Mouse (Mus musculus) neural tube, embryonic 10.5 days (tissue): ENCODE measurements around the gene Efcab11.

Experiments
- DNase-seq: peaks from one replicate; pipeline ENCODE4 v3.0.0-alpha.2; 2017; ENCODE audit warnings: low spot score; ENCODE audit errors: extremely low spot score

Efcab11 gene

DNA sequence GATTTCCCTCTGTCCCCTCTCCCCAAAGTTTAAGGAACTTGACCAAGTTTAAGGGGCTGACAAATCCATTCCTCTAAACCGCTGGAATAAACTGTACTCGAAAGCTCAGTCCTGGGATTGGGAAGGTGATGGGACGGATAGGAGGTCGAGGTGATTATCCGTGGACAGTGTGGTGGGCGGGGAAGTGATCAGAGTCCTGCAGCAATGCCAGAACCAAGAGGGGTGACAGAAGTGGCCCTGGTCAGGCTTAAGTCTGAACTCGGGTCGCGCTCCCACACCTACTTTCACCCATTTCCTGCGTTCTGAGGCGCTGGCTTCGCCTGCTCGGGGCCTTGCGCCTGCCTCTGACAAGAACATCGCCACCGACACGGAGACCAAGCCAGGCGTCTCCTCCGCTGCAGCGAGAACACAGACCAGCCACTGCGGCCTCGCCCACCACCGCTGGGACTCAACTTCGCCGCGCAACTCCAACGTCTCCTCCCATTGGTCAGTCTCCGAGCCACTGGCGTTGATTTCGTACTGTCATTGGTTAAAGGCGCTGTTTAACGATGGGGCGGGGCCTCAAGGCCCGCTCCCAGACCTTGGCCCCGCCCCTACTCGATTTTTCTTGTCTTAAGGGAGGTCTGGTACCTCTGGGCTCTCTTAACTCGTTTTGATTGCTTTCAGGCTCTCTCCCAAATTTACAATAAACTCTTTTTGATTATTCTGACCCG, 1.1 kb downstream of the Efcab11 start:
- DNase-seq, result peak; percentile 89

DNA sequence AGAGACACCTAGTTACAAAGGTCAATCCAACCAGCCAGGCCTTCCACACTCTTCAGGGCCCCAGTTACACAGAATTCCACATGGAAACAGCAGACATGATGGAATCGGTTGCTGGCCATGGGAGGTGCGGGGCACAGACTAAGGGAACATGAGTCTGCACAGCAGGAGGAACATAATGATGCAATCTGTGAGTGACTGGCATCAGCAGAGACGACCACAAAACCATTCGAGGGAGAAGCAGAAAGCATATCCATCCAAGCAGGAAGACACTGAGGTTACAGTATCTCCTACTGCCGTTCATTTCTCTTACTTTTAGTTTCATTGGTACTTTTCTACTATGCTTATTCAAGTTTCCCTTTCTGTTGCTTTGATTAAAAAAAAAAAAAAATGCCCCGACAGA, 9.6 kb downstream of the Efcab11 start:
- no peak for DNase-seq

DNA sequence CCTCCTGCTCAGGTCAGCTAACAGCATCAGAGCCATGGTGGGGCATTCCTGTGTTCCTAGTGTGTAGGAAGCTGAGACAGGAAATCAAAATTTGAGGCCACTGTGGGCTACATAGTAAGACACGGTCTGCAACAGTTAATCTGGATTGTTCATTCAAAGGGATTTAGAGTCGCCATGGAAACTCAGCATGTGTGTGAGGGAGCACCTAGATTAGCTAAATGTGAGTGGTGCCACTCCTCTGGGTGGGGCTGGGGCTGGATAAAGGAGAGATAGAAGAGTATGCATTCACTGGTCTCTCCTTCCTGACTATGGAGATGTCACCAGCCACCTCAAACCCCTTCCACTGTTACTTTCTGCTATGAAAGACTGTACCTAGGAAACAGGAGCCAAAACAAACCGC, 10.8 kb downstream of the Efcab11 start:
- no peak for DNase-seq

DNA sequence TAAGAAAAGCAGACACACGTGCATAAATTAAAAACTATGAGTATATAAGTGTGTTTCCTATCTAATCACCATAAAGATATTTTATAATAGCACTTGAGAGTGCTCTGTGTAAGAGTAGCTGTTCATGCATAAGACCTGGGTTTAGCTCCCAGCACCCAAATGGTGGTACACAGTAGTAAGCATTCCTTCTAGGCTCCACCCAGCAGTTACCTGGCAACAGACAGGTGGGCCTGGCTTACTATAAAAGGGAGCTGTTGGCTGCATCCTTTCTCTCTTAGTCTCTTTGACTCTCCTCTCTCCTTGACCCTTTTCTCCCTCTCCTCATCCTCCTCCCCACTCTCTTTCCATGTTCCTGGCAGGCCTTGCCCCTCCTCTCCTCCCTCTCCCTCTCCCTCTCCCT, 15.4 kb downstream of the Efcab11 start:
- DNase-seq, result no peak

DNA sequence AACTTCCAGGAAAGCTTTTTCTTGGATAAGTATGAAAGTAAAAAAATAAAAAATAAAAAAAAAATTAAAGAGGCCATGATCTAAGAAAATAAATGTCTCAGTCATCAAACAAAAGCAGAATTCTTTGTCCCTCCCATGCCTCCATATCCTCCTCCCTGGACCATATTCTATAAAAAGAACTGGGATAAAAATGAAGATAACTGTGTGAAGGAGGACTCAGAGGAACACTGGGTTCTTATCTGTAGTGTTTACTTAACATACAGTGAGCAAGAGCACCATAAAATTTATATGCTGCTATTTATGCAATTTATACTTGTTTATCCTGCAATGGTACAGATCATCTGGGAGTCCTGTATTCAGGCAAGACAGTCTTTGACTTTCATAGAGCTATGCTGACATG, 19.6 kb downstream of the Efcab11 start:
- DNase-seq, result no peak

GRCm38 (mm10) chr12:99860981-99861380, 23.3 kb downstream of the Efcab11 start:
- DNase-seq, result no peak

DNA sequence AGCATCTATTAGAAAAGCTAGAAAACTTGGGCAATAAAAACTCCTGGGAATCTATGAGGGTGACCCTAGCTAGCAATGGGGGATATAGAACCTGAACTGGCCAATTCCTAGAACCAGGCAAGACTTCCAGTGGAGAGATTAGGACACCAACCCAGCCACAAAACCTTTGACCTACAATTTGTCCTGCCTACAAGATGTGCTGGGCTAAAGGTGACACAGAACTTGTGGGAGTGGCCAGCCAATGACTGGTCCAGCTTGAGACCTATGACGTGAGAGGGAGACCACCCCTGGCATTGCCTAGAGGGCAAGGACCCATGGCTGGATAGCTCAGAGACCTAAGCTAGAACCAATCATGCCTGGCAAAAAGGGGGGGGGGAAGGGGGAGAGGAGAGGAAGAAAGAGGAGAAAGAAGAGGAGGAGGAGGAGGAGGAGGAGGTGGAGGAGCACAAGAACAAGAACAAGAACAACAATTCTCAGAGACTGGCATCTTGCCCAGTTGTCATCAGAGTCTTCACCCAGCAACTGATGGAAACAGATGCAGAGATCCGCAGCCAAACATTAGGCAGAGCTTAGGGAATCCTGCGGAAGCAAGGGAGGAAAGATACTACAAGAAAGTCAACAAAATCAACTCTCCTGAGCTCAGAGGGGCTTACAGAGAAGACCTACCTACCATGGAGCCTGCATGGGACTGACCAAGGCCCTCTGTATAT, 24.7 kb downstream of the Efcab11 start:
- DNase-seq, result no peak

DNA sequence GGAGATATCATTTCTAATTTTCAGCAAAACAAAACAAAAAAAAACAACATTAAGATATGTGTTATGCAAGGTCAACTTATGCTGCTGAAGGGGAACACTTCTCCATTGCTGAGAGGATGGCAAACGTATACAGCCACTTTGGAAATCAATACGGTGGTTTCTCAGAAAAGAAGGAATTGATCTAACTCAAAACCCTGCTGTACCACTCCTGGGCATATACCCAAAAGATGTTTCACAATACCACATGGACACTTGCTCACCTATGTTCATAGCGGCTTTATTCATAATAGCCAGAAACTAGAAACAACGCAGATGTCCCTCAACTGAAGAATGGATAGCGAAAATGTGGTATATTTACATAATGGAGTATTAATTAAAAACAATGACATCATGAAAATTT, 25.6 kb downstream of the Efcab11 start:
- no peak for DNase-seq

- DNase-seq, result no peak
These were observed 28.2 kb downstream of the Efcab11 start for GRCm38 (mm10) chr12:99856011-99856410.

GRCm38 (mm10) chr12:99853323-99854258, 30.6 kb downstream of the Efcab11 start:
- no peak for DNase-seq

- no peak for DNase-seq
These were observed 34.2 kb downstream of the Efcab11 start for GRCm38 (mm10) chr12:99849996-99850395.

- no peak for DNase-seq
These were observed 39.3 kb downstream of the Efcab11 start for GRCm38 (mm10) chr12:99844951-99845350.

- no peak for DNase-seq
These were observed 45.5 kb downstream of the Efcab11 start for GRCm38 (mm10) chr12:99838703-99839102.

DNA sequence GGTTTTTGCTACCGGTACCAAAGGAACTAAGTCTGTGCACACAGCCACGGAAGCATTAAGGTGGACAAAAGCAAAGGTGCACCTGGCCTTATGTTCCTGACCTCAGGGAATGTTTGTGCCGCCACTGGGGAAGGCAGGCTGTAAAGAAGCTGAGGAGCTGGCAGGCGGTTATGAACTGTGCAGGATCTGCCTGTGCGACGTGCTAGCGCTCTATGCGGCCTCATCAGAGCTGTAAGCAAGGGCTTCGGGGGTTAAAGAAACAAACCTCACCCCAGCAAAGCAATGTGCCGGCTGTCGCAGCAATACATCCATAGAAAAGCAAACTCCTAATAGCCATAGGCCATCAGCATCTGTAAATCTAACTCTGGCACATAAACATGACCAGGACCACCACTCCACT, 46.1 kb downstream of the Efcab11 start:
- DNase-seq, result no peak

DNA sequence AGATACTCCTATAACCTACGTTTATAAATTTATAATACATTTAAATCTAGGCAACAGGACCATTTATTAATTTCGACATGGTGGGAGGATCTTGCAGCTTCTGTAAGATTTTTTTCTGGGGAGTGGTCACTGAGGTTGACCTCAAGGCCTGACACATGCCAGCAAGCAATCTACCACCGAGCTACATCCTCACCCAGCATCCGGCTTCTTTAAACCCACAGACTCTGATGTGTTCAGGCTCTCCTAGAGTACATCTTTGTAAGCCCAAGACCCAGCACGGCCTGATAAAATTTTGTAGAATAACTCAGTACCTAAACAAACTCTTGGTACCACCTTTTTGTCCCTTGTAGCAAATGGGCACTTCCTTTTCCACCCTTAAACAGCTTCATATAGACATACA, 46.7 kb downstream of the Efcab11 start:
- DNase-seq, result no peak

DNA sequence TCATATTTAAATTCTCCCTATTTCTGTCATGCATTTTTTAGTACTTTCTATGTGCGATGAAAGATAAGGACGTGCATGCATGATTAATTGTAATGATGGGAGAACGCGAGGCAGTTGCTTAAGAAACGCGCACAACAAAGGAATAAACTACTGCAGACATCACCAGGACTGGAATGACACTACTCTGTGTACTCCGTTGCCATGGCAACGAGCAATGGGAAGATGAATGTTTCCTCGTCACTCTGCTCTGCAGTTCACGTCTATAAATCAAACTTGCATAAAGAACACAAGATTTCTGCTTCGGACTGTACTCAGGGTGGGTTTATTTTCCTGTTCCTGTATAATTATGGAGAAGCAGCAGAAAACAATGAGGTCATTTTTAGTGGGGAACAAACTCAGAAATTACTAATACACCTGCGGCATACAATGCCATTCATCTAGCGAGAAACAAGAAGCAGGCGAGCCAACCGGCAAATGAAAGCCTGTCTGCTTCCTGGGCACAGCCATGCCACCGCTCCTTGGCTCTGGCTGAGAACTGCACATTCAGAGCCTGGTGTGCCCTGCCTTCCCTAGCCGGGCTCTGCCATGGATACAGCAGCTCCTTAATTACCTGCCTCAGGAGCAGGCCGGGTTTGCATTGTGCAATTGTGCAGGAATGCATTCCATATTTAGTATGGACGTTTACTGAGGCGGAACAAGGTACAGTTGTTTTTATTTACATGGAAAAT, 47.7 kb downstream of the Efcab11 start:
- DNase-seq, result peak; percentile 47

DNA sequence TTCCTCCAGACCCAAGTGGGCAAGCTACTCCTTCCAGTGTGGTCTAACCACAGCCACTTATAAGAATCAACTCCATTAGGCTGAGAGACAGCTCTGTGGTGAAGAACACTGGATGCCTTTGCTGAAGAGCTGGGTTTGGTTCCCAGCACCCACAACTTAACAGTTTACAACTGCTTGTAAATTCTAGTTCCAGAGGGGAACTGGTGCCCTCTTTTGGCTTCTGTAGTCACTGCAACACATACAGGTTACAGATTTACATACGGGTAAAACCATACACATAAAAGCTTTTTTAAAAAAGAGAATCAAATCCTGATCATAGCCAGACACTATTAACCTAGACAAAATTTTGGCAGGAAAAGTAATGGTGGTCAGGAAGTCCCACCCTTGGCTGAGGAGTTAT, 50.8 kb downstream of the Efcab11 start:
- DNase-seq, result no peak

- no peak for DNase-seq
These were observed 61.6 kb downstream of the Efcab11 start for GRCm38 (mm10) chr12:99822591-99822990.

GRCm38 (mm10) chr12:99821309-99821934, 62.8 kb downstream of the Efcab11 start:
- no peak for DNase-seq

DNA sequence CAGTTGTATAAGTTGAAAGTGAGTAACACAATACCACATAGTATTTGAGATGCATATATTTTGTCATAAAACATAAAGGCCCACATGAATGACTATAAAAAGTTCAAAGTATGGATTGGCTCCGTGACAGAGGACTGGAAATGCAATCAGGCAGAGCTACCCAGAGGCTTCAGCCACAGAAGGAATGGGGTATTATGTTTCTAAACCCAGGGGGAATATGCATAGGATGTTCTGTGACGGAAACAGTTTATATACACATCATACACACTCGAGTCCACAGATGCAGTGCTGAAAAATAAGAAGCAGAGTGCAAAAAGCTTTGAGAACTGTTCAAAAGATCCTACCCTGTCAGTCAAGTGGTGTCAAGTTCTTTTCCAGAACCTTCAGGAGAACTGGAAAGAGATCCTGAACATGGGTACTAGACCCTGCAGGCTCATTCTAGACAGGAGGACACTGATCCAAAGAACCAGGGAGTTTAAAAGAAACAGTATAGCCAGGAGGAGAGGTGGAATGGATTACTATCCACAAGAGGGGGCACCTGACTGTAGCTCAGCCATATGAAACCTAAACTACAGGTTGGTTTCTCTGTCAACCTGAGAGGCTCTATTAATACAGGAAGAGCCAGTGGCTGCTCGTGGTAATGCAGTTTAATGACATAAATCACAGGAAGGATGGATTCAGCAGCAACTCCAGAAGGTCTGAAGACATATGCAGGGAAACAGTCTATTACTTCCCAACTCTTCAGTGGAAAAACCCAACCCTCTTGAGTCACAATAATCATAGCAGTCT, 64.9 kb downstream of the Efcab11 start:
- DNase-seq, result no peak
